Mouse (Mus musculus): ENCODE data around the gene Irf2bpl. TPM values are rescaled to one million over a fixed set of nuclear protein-coding genes. Genes with fewer than 3 reads are reported as not detected.
A peak's percentile ranks its signal among the peaks of the same experiment; 100 is the strongest.

Irf2bpl gene
- total RNA-seq, 2 experiments from 2014 or later = 85.8 to 86.2 TPM

DNA sequence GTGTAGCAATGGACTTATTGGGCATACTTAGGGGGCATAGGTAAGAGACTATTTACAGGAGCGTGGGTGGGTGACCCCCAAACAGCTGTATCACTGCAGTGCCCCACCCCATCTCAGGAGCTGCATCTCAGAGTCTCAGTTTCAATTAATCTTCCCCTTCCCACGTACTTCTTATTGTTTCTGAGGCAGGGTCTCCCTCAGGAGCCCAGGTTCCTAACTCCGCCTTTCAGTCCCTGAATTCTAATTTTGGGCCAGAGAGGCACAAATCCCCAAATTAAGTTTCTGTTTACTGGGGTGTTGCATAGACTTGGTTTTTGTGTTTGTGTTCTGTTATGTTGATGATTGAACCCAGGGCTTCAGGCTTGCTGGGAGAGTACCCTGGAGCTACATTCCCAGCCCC lies 13.8 kb upstream of the Irf2bpl start:
- no peak for DNase-seq

DNA sequence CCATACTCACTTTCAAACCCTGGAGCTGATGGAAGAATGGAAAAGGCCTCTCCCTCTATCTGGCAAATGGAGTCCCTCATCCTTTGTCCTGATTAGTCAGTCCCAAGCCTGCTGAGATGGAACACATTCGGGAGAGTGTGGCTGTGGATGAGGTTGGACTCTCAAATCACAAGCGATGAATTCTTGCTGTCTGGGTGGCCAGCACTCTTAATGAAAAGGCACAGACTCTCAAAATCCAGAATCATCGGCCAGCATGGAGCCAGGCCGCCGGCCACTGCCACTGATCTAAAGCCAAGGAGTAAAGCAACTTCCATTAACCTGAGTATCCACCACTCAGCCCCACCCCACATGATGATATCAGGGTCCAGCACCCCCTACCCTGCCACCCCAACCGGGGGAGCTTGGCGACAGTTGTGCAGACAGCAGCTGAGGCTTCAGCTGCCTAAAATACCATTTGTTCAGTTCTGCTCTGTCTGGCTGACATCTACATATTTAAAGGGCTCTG lies 13.2 kb upstream of the Irf2bpl start:
- no peak for DNase-seq

DNA sequence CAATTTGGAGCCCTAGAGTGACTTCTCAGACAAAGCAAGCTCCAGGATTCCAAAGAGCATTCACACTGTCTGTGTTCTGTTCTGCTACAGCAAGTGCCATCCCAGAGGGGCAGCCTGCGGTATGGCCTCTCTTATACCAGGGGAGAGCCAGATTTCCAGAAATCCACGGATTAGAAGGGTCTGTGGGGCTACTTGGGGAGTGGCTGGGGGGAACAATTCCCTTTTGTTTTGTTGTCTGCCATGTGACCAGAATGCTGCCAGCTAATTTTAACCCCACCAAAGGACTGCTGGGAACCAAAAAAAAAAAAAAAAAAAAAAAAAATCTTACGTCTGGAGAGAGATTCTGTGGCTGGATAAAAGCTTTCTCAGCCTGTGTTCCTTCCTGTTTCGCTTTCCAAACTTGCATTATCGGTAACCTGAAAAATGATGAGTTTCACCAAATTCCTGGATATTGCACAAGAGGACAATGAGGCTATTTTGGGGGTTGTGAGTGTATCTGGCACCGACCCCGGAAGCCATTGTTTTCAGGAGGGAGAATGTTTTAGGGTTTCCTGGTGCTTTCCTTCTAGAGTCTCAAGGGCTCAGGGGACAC lies 12.4 kb upstream of the Irf2bpl start:
- peak; percentile 61 for DNase-seq

DNA sequence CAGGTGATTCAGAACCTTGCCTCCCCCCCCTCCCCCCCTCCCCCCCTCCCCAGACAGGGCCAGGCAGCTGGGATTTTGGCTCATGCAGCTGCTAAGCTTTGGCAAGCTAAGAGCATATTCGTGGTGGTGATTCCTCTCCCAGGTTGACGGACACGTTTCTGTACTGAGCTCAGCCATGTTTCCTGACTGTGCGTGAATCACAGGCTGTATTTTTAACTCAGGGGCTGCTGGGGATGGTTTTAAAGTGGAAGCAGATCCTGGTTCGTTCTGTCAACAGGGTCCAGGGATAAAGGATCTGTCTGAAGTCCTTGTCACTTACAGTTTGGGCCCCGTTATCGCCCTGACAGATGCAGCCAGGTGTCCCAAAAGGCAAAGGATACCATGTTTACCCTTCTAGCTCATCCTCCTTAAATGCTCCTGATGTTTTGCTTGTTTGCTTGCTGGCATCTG lies 11.9 kb upstream of the Irf2bpl start:
- DNase-seq = no peak

DNA sequence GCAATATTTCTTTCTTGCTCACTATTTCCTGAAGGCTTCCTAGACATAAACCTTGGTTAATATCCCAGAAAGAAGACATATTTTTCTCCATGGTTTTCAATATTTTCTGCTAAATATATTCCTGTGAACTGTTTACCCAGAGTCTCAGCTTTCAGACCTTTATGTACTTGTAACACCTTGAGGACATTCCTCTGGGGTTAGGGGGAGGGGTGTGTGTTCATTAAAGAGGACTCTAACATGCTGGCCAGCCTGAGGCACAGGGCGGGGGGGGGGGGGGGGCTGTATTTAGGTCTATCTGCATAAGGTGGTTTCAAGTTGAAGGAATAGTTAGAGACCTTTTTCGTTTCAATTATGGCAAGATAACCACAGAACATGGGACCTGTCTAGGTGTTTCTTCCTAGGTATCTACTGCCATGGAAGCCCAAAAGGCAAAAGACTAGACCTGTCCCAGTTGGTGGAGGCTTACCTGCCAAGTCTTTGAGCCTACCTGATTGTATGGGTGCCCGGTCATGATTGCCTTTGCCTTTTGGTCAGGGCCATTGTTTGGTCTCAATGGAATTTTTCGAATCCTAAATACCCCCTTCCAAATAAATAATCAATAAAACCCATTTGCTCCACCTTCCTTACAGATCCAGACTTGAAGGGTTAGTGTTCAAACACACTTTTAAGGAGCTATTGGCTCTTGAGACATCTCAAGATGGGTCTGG lies 11.3 kb upstream of the Irf2bpl start:
- DNase-seq = no peak

DNA sequence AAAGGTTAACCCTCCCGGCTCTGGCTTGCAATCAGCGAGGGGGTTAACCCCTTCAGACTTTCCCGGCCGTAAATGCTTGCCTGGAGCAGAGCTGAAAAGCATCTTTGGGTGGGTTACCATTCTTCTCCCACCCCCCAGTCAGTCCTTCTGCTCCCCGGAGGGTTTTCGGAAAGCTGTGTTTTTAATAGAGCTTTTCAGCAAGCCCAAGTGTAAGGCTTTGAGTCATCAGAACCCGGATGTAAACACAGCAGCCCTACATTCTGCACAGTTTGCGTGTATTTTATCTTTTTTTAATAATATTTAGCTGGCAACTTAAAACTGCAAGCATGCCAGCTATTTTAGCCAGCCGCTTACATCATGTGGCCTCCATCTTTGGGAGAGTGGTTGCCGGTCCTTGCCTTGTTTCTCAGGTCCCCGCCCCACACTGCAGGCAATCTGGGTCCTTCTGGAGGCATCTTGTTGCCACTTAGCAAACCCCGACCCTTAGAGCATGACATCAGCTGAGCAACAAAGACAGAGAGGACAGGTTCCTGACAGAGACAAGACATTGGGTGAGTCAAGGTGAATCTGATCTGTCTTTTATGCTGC lies 10.3 kb upstream of the Irf2bpl start:
- DNase-seq = no peak

DNA sequence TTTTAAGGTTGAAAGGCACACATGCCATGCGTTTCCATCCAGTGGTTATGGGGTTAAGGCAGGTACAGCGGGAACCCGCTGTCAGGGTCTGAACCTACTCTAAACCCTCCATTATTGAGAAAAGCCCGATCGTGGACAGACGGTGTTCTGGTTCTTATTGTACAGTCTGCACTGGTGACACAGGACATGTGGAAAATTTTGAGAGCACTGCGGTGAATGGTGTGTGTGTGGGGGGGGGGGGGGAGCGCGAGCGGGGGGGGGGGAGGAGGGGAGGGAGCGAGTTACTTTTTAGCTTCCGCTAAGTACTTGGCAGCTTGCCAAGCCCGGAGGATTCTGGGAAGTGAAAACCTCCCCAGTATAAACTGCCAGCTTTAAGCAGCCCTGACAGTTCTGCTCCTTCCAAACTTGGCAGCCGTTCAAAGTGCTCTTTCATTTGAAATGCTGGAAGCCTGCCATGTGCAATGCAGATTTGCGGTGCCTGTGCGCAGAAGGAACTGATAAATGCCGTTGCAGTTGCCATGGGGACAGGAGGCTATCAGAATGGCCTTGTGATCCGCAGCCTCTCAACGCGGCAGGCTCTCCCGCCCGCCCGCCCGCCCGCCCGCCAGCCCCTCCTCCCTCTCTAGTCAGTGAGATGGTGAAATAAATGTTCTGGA lies 9.7 kb upstream of the Irf2bpl start:
- DNase-seq = peak; percentile 99

DNA sequence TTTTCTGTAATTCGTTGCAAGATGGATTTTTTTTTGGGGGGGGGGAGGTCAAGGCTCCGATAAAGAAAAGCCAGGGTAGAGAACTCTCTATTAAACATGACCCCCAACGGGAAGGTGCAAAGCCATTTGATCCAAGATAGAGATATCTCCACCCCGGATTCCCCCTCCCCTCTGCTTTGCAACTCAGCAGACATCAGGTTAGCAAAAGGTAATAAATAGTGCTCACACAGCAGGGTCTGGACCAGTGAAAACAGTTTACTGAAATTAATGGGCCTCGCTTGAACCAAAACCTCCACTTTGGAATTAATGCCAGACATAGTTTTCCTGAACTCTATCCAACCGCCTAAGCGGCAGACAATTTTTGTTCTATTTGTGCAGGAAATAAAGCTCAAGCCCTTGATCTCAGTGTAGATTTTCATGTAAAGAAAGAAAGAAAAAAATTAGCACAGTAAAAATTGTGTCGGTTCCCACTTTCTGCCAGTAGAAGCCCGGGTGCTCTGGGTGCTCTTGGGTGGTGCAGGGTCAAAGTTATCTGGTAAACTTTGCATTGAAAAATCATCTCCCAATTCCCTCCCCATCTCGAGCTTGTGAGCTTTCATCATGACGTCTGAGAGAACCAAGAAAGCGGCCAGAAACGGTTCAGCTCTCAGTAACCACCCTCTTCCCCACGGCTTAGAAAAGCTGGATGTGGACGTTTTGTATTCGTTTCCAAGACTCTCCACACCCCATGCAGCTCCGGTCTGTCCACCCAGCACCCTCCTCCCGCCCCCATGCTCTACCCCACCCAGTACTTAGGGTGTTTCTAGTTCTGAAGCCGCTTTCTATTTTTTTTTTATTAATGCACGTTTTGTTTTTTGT lies 9.0 kb upstream of the Irf2bpl start:
- DNase-seq = no peak

DNA sequence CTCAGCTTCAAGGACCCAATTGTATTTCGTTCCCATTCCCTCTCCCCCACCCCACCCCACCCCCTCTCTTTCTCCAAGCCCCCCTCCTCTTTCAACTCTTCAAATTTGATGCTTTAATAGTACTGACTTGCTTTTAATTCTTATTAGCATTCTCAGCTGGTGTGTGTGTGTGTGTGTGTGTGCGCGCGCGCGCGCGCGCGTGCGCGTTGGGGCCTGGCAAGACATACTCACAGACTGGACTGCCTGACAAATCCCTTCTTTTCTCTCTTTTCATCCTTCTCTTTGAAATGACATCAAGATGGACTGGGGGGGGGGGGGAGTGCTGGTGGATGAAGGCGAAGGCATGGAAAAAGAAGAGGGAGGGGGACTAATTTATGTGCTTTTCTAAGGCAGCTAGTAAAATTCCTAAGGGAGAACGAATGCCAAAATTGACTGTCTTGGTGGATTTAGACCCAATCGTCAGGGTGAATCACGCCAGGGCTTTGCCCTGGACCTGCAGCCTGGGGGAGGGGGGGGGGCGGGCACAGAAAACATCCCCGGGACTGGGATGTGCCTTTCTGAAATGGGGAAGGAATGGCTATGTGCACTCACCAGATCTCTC lies 8.2 kb upstream of the Irf2bpl start:
- DNase-seq = no peak

DNA sequence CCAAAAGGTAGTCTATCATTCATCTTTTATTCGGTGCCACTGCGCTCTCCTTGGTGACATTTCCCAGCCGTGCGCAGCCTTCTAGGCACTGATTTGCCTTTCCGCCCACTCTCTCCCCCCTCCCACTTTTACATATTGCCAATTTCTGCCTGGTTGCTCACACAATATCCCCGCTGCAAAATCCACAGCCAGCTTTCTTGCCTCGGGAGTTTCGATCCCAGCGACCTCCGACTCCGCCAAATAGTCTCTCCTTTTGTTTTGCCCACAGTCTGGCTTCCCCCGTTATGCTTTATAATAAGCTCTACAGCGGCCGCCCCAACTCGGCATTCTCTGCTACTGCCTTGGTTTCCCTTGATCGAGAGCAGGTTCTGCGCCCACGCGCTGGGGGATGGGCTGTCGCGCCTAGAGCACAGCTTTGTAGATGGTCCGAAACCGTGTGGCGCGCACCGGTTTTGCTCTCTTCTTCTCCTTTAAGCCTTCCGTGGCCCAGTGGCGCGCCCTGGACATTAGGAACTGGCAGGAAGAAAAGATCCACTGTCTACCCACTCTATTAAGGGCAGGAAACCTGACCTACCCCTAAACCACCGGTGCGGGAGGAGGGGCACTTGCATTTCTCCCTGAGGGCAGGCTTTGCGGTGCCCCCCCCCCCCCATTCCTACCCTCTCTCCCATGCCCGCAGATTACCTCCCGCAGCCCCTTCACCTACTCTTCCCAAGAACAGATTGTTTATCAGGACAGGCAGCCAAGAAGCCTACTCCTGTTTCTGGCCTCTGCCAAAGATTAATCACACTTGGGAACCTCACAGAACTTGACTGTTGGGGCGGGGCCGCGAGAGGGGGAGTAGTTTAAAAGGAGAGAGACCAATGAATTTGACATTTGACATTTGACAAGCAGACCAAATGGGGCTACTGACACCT lies 7.4 kb upstream of the Irf2bpl start:
- DNase-seq = peak; percentile 84

DNA sequence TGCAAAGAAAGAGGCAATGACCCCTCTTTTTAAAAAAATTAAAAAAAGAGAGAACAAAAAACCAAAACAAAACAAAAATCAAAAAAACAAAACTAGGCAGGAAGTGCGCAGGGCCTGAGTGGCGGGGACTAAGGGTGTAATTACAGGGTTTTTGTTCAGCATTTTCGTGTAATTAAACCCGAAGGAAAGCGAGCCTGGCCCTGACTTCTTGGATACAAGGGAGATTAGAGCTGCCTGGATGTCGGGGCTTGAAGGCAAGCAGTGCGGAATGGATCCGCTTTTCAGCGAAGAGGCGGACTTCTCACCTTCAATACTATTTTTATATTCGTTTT lies 6.8 kb upstream of the Irf2bpl start:
- DNase-seq = no peak

DNA sequence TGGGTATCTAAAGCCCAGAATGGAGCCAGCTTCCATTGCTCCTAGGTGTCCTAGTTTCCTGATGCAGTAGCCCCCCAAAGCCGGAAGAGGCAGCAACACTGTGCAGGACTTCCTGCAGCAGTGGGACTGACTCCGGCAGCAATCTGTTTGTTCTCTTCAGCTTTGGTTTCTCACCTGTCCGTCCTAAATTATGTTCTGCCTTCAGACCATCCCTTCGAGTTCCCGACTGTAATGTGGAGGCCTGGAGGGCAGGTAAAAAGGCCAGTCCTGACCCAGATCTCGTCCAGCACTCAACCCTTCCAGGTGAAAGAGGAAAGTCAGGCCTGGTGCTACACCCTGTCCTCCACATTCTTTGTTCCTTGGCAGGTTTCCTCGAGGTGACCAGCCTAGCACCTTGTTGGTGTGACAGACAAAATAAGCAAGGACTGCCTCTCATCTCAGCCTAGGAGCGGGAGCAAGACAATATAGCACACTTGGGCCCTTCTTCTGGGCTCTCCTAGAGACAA lies 6.3 kb upstream of the Irf2bpl start:
- no peak for DNase-seq

DNA sequence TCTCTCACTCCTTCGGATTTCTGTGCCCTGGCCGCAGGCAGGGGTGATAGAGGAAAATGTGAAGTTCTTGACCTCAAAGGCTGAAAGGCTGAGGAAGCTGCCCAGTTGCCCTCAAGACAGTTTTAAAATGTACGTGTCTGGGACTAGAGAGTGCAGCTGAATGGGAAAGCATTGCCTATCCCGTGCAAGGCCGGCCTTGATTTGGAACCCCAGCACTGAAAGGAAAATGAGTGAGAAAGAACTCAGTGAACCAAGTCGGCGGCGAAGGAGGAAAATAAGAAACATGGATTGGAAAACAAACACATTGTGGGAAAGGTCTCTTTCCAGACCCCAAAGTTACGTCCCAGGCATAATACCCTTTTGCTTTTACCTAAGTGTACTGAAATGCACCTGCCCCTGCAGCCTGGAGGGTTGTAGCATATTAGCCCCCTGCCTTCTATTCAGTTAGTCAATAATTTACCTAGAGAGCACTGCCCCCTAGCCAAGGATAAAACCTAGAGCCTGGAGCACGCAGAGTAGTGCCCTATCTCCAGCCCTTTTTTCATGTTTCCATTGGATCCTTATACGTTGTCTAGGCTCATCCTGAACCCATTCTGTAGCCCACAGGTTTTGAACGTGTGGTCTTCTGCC lies 5.6 kb upstream of the Irf2bpl start:
- no peak for DNase-seq

DNA sequence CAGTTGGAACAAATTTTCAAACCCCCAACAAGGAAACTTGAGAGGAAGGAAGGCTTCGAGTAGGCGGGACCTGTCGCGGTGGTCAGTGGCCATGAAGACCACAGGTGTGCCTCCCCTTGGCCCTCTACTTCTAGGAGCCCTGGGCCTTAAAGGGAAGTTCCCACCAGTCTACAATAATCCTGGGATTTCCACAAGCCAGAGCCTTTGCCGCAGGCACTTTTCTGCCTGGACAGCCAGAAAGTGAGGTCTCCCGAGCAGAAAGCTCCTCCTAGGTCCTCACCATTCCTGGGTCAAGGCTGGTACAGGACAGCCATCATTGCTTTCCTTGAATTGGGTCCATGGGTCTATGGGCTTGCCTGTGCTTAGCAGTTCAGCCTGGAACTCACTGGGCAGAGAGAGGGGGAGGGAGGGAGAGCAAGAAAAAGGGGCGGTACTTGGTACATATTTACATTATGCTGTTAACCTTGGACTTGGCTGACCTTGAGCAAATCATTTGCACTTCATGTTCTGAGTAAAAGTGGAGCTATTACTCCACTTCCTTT lies 4.6 kb upstream of the Irf2bpl start:
- DNase-seq = no peak

DNA sequence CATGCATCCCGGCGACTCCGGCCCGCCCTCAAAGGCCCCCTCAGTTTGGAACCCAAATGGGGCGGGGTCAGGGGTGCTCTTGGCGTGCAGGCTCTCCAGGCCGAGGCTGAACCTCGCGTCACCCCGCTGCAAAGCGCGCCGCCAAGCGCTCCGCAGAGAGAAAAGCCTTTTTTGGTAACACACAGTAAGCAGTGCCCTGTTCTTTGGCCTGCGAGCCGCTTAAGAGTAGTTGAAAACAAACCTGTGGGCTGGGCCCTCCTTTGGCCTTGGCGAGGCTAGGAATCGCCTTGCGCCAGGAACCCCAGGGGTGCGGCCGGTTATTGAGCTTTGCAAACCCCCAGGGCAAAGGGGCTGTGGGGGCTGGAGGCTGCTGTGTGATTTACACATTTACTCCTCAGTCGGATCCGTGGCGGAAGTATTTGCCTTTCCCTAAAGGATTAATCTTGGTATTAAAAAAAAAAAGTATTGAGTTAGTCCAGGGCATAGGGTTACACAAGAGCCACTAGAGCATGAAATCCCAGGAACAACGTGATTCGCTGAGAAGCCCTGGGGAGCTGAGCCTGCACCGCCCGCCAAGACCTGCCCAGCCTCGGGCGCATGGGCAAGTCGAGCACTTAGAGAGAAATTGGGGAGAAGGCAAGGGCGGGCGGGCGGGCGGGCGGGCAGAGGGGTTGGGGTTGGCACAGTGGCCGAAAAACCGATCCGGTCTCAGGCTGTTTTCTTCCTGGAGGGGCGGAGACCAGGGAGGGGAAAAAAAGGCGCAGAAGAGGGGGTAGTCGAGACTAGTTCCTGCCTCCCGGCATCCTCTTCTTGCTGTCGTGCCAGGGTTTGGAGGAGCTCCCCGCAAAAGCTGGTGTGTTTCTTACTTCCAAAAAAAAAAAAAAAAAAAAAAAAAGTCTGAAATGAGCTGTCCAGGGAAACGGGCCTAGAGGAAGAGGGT lies 3.8 kb upstream of the Irf2bpl start:
- DNase-seq = peak; percentile 86

DNA sequence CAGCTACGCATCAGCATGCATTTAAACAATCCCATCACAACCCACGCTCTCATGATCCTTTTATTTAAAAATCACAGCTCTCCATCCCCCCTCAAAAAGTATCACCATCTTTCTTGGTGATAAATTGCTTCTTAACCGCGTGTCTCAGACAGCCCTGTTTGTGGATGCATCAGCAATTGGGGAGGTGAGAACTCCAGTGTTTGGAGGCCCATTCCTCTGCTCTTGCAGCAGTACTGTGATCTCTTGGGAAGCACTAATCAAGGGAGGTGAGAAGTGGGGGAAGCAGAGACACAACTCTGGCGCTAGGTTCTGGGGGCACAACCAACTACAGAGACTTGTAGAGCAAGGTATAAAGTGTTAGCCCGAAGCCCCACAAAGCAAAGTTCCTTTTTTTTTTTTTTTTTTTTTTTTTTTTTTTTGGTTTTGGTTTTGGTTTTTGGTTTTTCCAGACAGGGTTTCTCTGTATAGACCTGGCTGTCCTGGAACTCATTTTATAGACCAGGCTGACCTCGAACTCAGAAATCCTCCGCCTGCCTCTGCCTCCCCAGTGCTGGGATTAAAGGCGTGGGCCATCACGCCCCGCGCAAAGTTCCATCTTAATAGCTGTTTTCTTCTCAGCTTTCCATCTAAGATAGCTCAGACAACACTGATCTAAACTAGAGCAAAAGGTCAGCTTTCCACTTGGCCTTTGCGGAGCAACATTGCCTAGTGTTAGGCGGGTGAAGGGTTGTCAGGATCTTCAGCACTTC lies 3.0 kb upstream of the Irf2bpl start:
- no peak for DNase-seq

DNA sequence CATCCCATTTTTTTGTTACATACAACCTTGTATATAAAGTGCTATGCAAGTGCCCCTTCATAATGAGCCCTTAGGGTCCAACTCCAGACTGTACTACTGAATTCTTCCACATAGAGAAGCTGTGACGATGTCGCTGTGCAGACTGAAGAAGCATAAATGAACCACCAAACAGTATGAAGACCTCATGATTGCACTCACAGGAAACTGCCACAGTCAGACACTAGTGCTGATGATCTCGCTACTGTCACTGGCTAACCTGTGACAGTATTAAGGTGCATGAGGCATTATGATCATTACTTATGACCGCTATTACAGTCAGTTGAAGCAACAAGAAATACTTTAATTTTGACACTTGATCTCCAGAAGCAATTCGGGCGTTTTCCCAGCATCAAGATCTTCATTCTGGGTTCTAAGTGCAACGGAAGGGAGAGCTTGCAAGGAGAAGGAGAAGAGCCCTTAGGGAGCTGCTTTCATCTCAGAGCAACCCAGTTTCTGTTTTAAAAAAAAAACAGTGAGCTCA lies 1.9 kb upstream of the Irf2bpl start:
- no peak for DNase-seq

DNA sequence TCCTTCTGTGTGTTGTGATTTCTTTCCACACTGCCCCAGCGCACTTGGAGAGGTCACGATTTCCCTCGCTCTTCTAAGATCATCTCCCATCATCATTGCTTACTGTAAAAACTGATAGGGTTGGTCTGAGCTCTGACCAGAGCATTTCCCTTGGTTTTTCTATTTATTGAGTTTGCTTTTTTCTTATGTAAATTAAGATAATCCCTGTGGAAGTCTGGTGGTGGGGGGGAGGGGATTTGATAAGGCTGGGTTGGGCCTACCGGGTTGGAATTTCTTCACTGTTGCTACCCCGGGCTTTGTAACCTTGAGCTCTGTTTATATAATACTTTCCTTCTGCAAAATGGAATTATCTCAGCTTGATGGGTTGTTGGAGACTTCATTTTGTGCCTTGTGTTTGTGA lies 1.1 kb upstream of the Irf2bpl start:
- DNase-seq = no peak

Data from heart, postnatal 4 days (tissue).